8 mouse cellular contexts compared by ENCODE assay signal in the genomic region with DNA sequence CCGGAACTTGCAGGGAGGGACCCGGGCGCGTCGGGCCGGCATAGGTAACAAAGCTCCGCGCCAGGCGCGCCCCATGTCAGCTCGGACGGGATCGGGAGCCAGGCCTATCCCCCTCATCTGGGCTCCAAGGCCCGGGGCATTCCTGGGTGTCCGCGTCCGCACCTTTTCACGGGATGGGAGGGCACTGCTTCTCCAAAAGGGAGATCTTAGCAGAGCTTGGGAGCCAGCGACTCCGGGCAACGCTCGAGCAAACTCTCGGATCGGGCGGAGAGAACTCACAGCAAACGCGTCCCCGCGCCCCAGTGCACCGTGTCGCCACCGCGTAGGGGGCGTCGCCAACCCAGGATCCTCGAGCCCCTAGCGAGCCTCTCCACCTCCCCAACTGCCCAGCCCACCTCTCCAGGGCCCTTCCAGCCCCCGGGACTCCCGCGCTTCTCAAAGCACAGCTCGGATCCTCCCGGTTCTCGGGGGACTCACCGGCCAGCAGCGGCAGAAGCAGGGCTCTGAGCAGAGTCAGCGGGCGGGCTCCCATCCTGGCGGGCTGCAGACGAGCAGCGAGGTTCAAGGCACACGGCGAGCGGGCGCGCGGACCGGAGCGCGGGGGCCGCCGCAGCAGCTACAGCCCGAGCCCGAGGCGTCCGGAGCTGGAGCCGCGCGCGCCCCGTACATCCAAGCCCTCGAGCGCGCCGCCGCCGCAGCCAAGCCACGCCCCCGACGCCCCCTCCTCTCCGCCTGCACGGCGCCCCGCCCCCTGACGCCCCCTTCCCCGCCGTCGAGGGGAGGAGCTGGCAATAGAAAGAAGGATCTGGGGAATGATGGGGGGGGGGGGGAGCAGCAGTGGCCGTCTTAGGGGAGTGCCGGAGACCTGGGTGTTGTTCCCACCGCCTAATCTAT. TPM values are rescaled to one million over a fixed set of nuclear protein-coding genes. Genes with fewer than 3 reads are reported as not detected.
DNase-seq lines count a peak whose midpoint lies in the region; ATAC-seq lines count a peak whose summit lies in the region.

A gene (minus strand): TSS at position 714 of the 894 bp plus-strand sequence.

- WGBS in kidney, embryonic 14.5 days: 1% methylated on average over 82 of the region's 90 CpGs
- WGBS in intestine, embryonic 16.5 days: under 1% methylated on average over 70 of the region's 90 CpGs
- under 1% methylated on average over 72 of the region's 90 CpGs for WGBS in liver, embryonic 16.5 days (ENCODE audit: insufficient replicate concordance)
- under 1% methylated on average over 82 of the region's 90 CpGs for WGBS in neural tube, embryonic 13.5 days

- H3K36me3 ChIP-seq in kidney, embryonic 14.5 days (ENCODE audit: control insufficient read depth, insufficient read depth, low read length): peaks cover 9% of the 10 kb centered on the region; the same call in 1 of the 2 replicates
- H3K36me3 ChIP-seq in intestine, embryonic 16.5 days (ENCODE audit: control insufficient read depth, insufficient read depth, low read length): peaks cover 5% of the 10 kb centered on the region; the same call in 1 of the 2 replicates
- no peaks in the 10 kb centered on the region for H3K36me3 ChIP-seq in liver, embryonic 16.5 days (ENCODE audit: control insufficient read depth, insufficient read depth)
- H3K36me3 ChIP-seq in neural tube, embryonic 13.5 days: peaks cover 36% of the 10 kb centered on the region

- peak; percentile 68 for ATAC-seq in kidney, embryonic 14.5 days (ENCODE audit: low FRiP score, low TSS enrichment)
- ATAC-seq in intestine, embryonic 16.5 days: peak; percentile 67
- ATAC-seq in liver, embryonic 16.5 days (ENCODE audit: low read depth): peak; percentile 62
- ATAC-seq in neural tube, embryonic 13.5 days (ENCODE audit: low read depth): peak; percentile 79

- H3K4me1 ChIP-seq in kidney, embryonic 14.5 days (ENCODE audit: control insufficient read depth, insufficient read depth, low read length): peaks cover 60% of the 10 kb centered on the region
- H3K4me1 ChIP-seq in intestine, embryonic 16.5 days (ENCODE audit: control insufficient read depth, insufficient read depth, low read length): peaks cover 37% of the 10 kb centered on the region
- peaks cover 9% of the 10 kb centered on the region for H3K4me1 ChIP-seq in liver, embryonic 16.5 days (ENCODE audit: control insufficient read depth, low read depth, low read length)
- H3K4me1 ChIP-seq in neural tube, embryonic 13.5 days (replicated peaks): peaks cover 60% of the 10 kb centered on the region

- no peak for DNase-seq in kidney, adult 11 months
- peak; percentile 43 for DNase-seq in cerebellum, adult 9-10 months
- peak; percentile 49 to 53 for DNase-seq in frontal cortex, postnatal 36 days (ENCODE audit: low spot score in 2 of 2)
- DNase-seq in thymus, postnatal 14 days: peak; percentile 88

- H3K4me3 ChIP-seq in kidney, embryonic 14.5 days (ENCODE audit: low read length): peak within 1 kb of the TSS; percentile 81
- H3K4me3 ChIP-seq in intestine, embryonic 16.5 days (ENCODE audit: low read length): peak within 1 kb of the TSS; percentile 91
- peak within 1 kb of the TSS; percentile 67 for H3K4me3 ChIP-seq in liver, embryonic 16.5 days (ENCODE audit: low read depth, low read length)
- H3K4me3 ChIP-seq in neural tube, embryonic 13.5 days: peak within 1 kb of the TSS; percentile 98

- H3K9me3 ChIP-seq in kidney, embryonic 14.5 days (ENCODE audit: control insufficient read depth, low read length): no peaks in the 10 kb centered on the region
- H3K9me3 ChIP-seq in intestine, embryonic 16.5 days (ENCODE audit: control insufficient read depth, low read length): no peaks in the 10 kb centered on the region
- no peaks in the 10 kb centered on the region for H3K9me3 ChIP-seq in liver, embryonic 16.5 days (replicated peaks; ENCODE audit: control insufficient read depth, low read length)
- H3K9me3 ChIP-seq in neural tube, embryonic 13.5 days: no peaks in the 10 kb centered on the region

- H3K27ac ChIP-seq in kidney, embryonic 14.5 days (ENCODE audit: low read depth, low read length): peak within 1 kb of the TSS; percentile 97
- peak within 1 kb of the TSS; percentile 96 for H3K27ac ChIP-seq in intestine, embryonic 16.5 days (ENCODE audit: low read length)
- H3K27ac ChIP-seq in liver, embryonic 16.5 days (ENCODE audit: low read length): peak within 1 kb of the TSS; percentile 35; the same call in 1 of the 2 replicates
- H3K27ac ChIP-seq in neural tube, embryonic 13.5 days (replicated peaks): peak within 1 kb of the TSS; percentile 93

- H3K9ac ChIP-seq in kidney, embryonic 14.5 days (ENCODE audit: low read depth, low read length): peak within 1 kb of the TSS; percentile 96
- H3K9ac ChIP-seq in intestine, embryonic 16.5 days (ENCODE audit: low read depth, low read length): peak within 1 kb of the TSS; percentile 98
- H3K9ac ChIP-seq in liver, embryonic 16.5 days (ENCODE audit: low read depth, low read length): peak within 1 kb of the TSS; percentile 64
- peak within 1 kb of the TSS; percentile 99 for H3K9ac ChIP-seq in neural tube, embryonic 13.5 days

- no peaks in the 10 kb centered on the region for H3K27me3 ChIP-seq in kidney, embryonic 14.5 days (ENCODE audit: control insufficient read depth, insufficient read depth, low read length)
- no peaks in the 10 kb centered on the region for H3K27me3 ChIP-seq in intestine, embryonic 16.5 days (replicated peaks; ENCODE audit: control insufficient read depth, insufficient read depth, low read length)
- peaks cover 26% of the 10 kb centered on the region for H3K27me3 ChIP-seq in liver, embryonic 16.5 days (ENCODE audit: control insufficient read depth, insufficient read depth, low read depth, low read length)
- H3K27me3 ChIP-seq in neural tube, embryonic 13.5 days: no peaks in the 10 kb centered on the region

- peak within 1 kb of the TSS; percentile 79 for H3K4me2 ChIP-seq in kidney, embryonic 14.5 days (replicated peaks; ENCODE audit: low read depth, low read length)
- peak within 1 kb of the TSS; percentile 76 for H3K4me2 ChIP-seq in intestine, embryonic 16.5 days (ENCODE audit: low read depth, low read length)
- peak within 1 kb of the TSS; percentile 61 for H3K4me2 ChIP-seq in liver, embryonic 16.5 days (ENCODE audit: low read depth, low read length)
- H3K4me2 ChIP-seq in neural tube, embryonic 13.5 days: peak within 1 kb of the TSS; percentile 82

RNA-seq across cellular contexts. Expression of the gene that starts here (rescaled TPM):
- polyA plus RNA-seq in kidney, embryonic 14.5 days (2014; fragmentation: Nextera tagmentation; extraction: Ambion mirVana): 58.5 and 64.1 TPM in 2 replicates
- 53.2 and 54.4 TPM in 2 replicates for polyA plus RNA-seq in intestine, embryonic 16.5 days (2015; fragmentation: Nextera tagmentation; extraction: Ambion mirVana)
- 8.4 and 9.4 TPM in 2 replicates for polyA plus RNA-seq in liver, embryonic 16.5 days (2015; fragmentation: Nextera tagmentation; extraction: Ambion mirVana)
- 38.7 and 41.3 TPM in 2 replicates for polyA plus RNA-seq in neural tube, embryonic 13.5 days (2015; fragmentation: Nextera tagmentation; extraction: Ambion mirVana)

Comparison
In these comparisons a context has a peak if more than half of its experiments do, and no peak if none do; other contexts are left out.
1. H3K27ac ChIP-seq: peak in every context shown above with its lines; median percentile 97 in kidney, embryonic 14.5 days; 96 in intestine, embryonic 16.5 days; 93 in neural tube, embryonic 13.5 days; 35 in liver, embryonic 16.5 days.